Mouse (Mus musculus): Measurements from ENCODE around the gene Mfsd5. TPM values are rescaled to one million over a fixed set of nuclear protein-coding genes. Genes with fewer than 3 reads are reported as not detected.
A peak's percentile ranks its signal among the peaks of the same experiment; 100 is the strongest.

The Mfsd5 gene
- polyA plus RNA-seq (2015; fragmentation: Nextera tagmentation; extraction: Ambion mirVana), result 46.7 and 48.9 TPM in 2 replicates

GRCm38 (mm10) chr15:102279092-102279782 is at the start of gene Mfsd5:
Gene Mfsd5 (plus strand): TSS chr15:102279454.
- WGBS, result under 1% methylated on average over 65 of the region's 65 CpGs
- Histone ChIP-seq H3K27me3 (no peaks in the 10 kb centered on the region), H3K27ac (peak within 1 kb of the TSS; percentile 66), H3K9ac (peak within 1 kb of the TSS; percentile 76), H3K36me3 (ENCODE audit: poor library complexity, severe bottlenecking) (peaks cover 24% of the 10 kb centered on the region), H3K4me1 (peaks cover 15% of the 10 kb centered on the region), H3K4me2 (peak within 1 kb of the TSS; percentile 97), H3K4me3 (peak within 1 kb of the TSS; percentile 66), H3K9me3 (replicated peaks) (no peaks in the 10 kb centered on the region)
- peak; percentile 97 for ATAC-seq

GRCm38 (mm10) chr15:102230408-102231321 is 48.6 kb upstream of the Mfsd5 start:
- Histone ChIP-seq H3K9ac (no peak overlapping the region), H3K9me3 (replicated peaks) (no peaks in the 10 kb centered on the region), H3K4me2 (no peak overlapping the region), H3K27ac (no peak overlapping the region), H3K27me3 (peaks cover 8% of the 10 kb centered on the region), H3K4me3 (no peak overlapping the region), H3K36me3 (ENCODE audit: poor library complexity, severe bottlenecking) (no peaks in the 10 kb centered on the region), H3K4me1 (peaks cover 7% of the 10 kb centered on the region; the same call in 1 of the 2 replicates)
- WGBS, result 86% methylated on average over 17 of the region's 17 CpGs
- ATAC-seq, result no peak

GRCm38 (mm10) chr15:102231748-102232147 is 47.5 kb upstream of the Mfsd5 start, which contains the start of gene Itgb7:
Gene Itgb7 (minus strand): TSS chr15:102231944.
- H3K4me2 ChIP-seq, result no peak within 1 kb of the TSS
- H3K4me3 ChIP-seq, result no peak within 1 kb of the TSS
- H3K36me3 ChIP-seq (ENCODE audit: poor library complexity, severe bottlenecking), result no peaks in the 10 kb centered on the region
- H3K27me3 ChIP-seq, result no peaks in the 10 kb centered on the region
- H3K9me3 ChIP-seq (replicated peaks), result no peaks in the 10 kb centered on the region
- no peak for ATAC-seq
- no peak within 1 kb of the TSS for H3K9ac ChIP-seq
- H3K27ac ChIP-seq, result no peak within 1 kb of the TSS
- 60% methylated on average over 6 of the region's 6 CpGs for WGBS
- peaks cover 9% of the 10 kb centered on the region; the same call in 1 of the 2 replicates for H3K4me1 ChIP-seq

- Histone ChIP-seq H3K4me1 (peaks cover 9% of the 10 kb centered on the region; the same call in 1 of the 2 replicates), H3K27me3 (no peaks in the 10 kb centered on the region), H3K4me2 (no peak overlapping the region), H3K4me3 (no peak overlapping the region), H3K9ac (no peak overlapping the region), H3K27ac (no peak overlapping the region), H3K9me3 (replicated peaks) (no peaks in the 10 kb centered on the region), H3K36me3 (ENCODE audit: poor library complexity, severe bottlenecking) (no peaks in the 10 kb centered on the region)
- ATAC-seq, result no peak
- WGBS, result 87% methylated on average over 7 of the region's 7 CpGs
These were observed 46.5 kb upstream of the Mfsd5 start for GRCm38 (mm10) chr15:102232764-102233163.

GRCm38 (mm10) chr15:102233896-102234295 is 45.4 kb upstream of the Mfsd5 start:
- no peak overlapping the region for H3K27ac ChIP-seq
- H3K4me2 ChIP-seq, result no peak overlapping the region
- H3K4me3 ChIP-seq, result no peak overlapping the region
- no peaks in the 10 kb centered on the region for H3K36me3 ChIP-seq (ENCODE audit: poor library complexity, severe bottlenecking)
- WGBS, result 47% methylated on average over 2 of the region's 2 CpGs
- no peaks in the 10 kb centered on the region for H3K27me3 ChIP-seq
- H3K4me1 ChIP-seq, result peaks cover 9% of the 10 kb centered on the region; the same call in 1 of the 2 replicates
- H3K9me3 ChIP-seq (replicated peaks), result no peaks in the 10 kb centered on the region
- no peak for ATAC-seq
- no peak overlapping the region for H3K9ac ChIP-seq

GRCm38 (mm10) chr15:102235371-102236027 is 43.8 kb upstream of the Mfsd5 start:
- WGBS, result 23% methylated on average over 21 of the region's 21 CpGs
- no peaks in the 10 kb centered on the region for H3K9me3 ChIP-seq (replicated peaks)
- no peak; the same call in 1 of the 2 replicates for ATAC-seq
- peak overlapping the region; percentile 51 for H3K9ac ChIP-seq
- no peak overlapping the region for H3K27ac ChIP-seq
- no peak overlapping the region for H3K4me3 ChIP-seq
- peak overlapping the region; percentile 27; the same call in 1 of the 2 replicates for H3K4me2 ChIP-seq
- H3K36me3 ChIP-seq (ENCODE audit: poor library complexity, severe bottlenecking), result no peaks in the 10 kb centered on the region
- peaks cover 13% of the 10 kb centered on the region; the same call in 1 of the 2 replicates for H3K4me1 ChIP-seq
- H3K27me3 ChIP-seq, result no peaks in the 10 kb centered on the region

GRCm38 (mm10) chr15:102238543-102239259 is 40.6 kb upstream of the Mfsd5 start:
- WGBS, result 87% methylated on average over 14 of the region's 14 CpGs

GRCm38 (mm10) chr15:102239260-102239590 is 40.0 kb upstream of the Mfsd5 start:
- peaks cover 25% of the 10 kb centered on the region for H3K27me3 ChIP-seq
- H3K27ac ChIP-seq, result no peak overlapping the region
- no peaks in the 10 kb centered on the region for H3K36me3 ChIP-seq (ENCODE audit: poor library complexity, severe bottlenecking)
- no peak overlapping the region for H3K9ac ChIP-seq
- peak; percentile 77 for ATAC-seq
- 11% methylated on average over 9 of the region's 9 CpGs for WGBS
- H3K4me2 ChIP-seq, result no peak overlapping the region
- H3K9me3 ChIP-seq (replicated peaks), result no peaks in the 10 kb centered on the region
- no peak overlapping the region for H3K4me3 ChIP-seq
- peaks cover 21% of the 10 kb centered on the region for H3K4me1 ChIP-seq

More at GRCm38 (mm10) chr15:102238543-102239259, 40.6 kb upstream of the Mfsd5 start:
- ATAC-seq, result no peak
- no peak overlapping the region for H3K27ac ChIP-seq
- H3K9ac ChIP-seq, result no peak overlapping the region
- H3K36me3 ChIP-seq (ENCODE audit: poor library complexity, severe bottlenecking), result no peaks in the 10 kb centered on the region
- H3K4me2 ChIP-seq, result no peak overlapping the region
- peaks cover 20% of the 10 kb centered on the region for H3K27me3 ChIP-seq
- H3K9me3 ChIP-seq (replicated peaks), result no peaks in the 10 kb centered on the region
- H3K4me1 ChIP-seq, result peaks cover 21% of the 10 kb centered on the region
- H3K4me3 ChIP-seq, result no peak overlapping the region

- Histone ChIP-seq H3K27ac (no peak overlapping the region), H3K36me3 (ENCODE audit: poor library complexity, severe bottlenecking) (no peaks in the 10 kb centered on the region), H3K9me3 (replicated peaks) (no peaks in the 10 kb centered on the region), H3K4me1 (peaks cover 24% of the 10 kb centered on the region), H3K4me2 (no peak overlapping the region), H3K4me3 (no peak overlapping the region), H3K27me3 (peaks cover 31% of the 10 kb centered on the region), H3K9ac (no peak overlapping the region)
- WGBS, result 79% methylated on average over 11 of the region's 11 CpGs
- ATAC-seq, result no peak
These were observed 39.4 kb upstream of the Mfsd5 start for GRCm38 (mm10) chr15:102239851-102240250.

GRCm38 (mm10) chr15:102240607-102241006 is 38.6 kb upstream of the Mfsd5 start:
- Histone ChIP-seq H3K36me3 (ENCODE audit: poor library complexity, severe bottlenecking) (no peaks in the 10 kb centered on the region), H3K27ac (no peak overlapping the region), H3K9me3 (replicated peaks) (no peaks in the 10 kb centered on the region), H3K4me3 (no peak overlapping the region), H3K27me3 (peaks cover 39% of the 10 kb centered on the region), H3K4me2 (no peak overlapping the region), H3K9ac (no peak overlapping the region), H3K4me1 (peaks cover 25% of the 10 kb centered on the region)
- ATAC-seq, result no peak
- 72% methylated on average over 4 of the region's 4 CpGs for WGBS
